Mouse (Mus musculus) brain, embryonic 14.5 days (tissue): ENCODE results near the gene Col23a1.

Source experiments
- CTCF ChIP-seq: fragments of 200-500 bp; IDR thresholded peaks from 2 replicates; pipeline ENCODE4 v1.5.1; 2012; ENCODE audit warnings: inconsistent platforms, mild to moderate bottlenecking, moderate library complexity, borderline replicate concordance; ENCODE audit not compliant: insufficient read depth, insufficient read length; ENCODE audit errors: extremely low read depth
- POLR2A ChIP-seq: fragments of 200-500 bp; IDR thresholded peaks from 2 replicates; pipeline ENCODE4 v1.6.1; 2012; ENCODE audit warnings: mild to moderate bottlenecking, inconsistent platforms, borderline replicate concordance; ENCODE audit not compliant: poor library complexity, insufficient read depth, insufficient read length, severe bottlenecking; ENCODE audit errors: extremely low read depth

DNA sequence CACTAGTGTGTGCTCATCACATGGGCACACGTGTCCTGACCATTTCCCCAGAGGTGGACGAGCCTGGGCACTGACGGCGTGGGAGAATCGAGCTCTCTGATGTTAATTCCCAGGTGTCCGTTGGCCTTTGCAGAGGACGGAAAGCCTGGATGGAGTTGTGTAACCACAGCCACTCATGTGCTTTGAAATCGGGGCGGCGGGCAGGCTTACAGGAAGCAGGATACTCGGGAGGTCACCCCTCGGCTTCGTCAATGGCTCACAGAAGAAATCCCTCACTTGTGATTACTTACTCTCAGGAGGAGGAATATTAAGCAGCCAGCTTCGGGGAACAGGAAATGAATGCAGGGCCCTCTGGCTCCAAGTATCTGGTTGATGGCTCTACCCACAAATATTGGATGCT, 133.0 kb downstream of the Col23a1 start:
- TF ChIP-seq CTCF (no peak), POLR2A (no peak)
